Mouse (Mus musculus): Measurements from ENCODE around the gene Dcaf17.

GRCm38 (mm10) chr2:71145853-71146252, 90.7 kb downstream of the Dcaf17 start:
- TF ChIP-seq CTCF (IDR thresholded peaks at IDR 0.05; ENCODE audit: low read depth, low read length) (no peak), POLR2A (IDR thresholded peaks at IDR 0.05; ENCODE audit: borderline replicate concordance, low read depth, low read length) (no peak)

Measured in bone marrow macrophage, adult 2 months (primary cell).